Mouse (Mus musculus) lung, postnatal 10 days (tissue): ENCODE results near the gene Zfp820.

Experiments
- DNase-seq: peaks from one replicate; pipeline ENCODE4 v3.0.0; 2021

Gene Zfp820

DNA sequence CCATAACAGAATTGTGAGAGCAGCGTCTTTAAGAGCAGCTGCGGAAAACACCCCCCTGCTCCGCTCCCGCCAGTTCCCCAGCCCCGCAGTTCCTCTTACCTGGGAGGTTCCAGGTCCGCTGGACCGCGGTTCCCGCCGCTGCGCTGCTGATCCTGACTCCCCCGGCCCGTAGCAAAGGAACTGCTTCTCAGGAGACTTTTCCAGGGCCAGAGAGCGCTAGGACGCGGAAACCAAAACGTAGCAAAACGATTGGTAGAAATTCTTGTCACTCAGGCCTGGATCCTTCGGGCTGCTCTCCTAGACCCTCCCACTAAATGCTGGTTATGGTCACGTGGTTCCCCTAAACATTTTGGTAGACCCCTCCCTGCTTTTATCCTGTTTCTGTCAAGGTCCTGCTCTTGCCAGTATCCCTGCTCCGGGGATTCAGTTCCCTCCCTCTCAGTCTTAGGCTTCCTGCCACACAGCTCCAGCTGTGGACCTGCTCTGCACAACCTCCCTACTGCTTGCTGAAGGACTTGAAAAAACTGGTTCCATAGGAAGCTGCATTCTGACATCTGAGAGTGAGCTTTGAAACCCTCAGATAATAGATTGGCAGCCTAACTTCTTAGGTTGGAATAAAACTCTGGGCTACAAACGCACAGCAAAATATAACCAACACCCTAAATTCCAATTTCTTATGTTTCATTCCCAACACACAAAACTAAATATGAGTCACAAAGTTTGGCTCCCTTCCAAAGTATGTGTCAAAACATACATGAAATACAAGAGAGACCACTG is at the start of gene Zfp820:
TSS of gene Zfp820 (minus strand) at position 228 of the 777 bp plus-strand sequence.
- DNase-seq = peak; percentile 81

DNA sequence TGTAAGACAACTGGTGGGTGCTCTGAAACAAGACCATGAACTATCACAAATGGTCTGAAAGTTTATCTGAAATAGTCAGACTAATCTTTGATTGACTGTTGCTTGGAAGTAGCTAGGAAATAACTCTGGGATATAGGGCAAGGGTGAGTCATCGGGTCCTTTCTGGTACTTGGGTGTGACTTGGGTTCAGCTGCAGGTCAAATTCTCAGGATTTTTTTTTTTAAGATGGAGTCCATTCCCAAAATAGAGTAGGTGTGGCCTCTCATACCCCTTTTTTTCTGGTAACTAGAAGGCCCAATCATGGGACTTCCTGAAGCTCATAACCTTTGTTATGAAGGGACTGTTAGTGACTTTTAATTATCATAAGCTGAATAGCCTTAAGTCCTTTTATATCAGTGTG is 25.7 kb upstream of the Zfp820 start:
- no peak for DNase-seq

DNA sequence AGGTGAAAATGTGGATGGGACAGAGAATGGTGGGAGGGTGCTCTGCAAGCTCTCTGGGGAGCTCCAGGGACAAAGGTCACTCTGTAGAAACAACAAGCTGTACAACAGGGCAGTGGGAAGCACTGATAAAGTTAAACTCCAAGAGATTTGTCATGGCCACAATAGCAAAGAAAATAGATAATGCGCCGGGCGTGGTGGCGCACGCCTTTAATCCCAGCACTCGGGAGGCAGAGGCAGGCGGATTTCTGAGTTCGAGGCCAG is 680 bp upstream of the Zfp820 start:
- peak; percentile 3 for DNase-seq

GRCm38 (mm10) chr17:21838510-21838909 is 7.1 kb downstream of the Zfp820 start:
- no peak for DNase-seq

DNA sequence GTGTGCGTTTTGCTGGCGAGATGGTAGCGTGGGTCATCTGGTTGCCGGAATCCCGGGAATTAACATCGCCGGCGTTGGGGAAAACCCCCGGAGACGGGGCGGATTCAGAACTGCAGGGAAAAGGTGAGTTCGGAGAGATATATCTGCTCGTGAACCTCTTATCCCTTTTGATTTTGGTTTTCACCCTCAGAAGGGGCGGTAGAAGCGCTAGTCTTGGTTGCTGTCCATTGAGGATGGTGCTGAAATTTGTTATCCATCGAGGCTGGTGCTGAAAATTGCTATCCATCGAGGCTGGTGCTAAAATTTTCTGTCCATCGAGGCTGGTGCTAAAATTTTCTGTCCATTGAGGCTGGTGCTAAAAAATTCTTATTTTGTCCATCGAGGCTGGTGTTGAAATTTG is 44.2 kb downstream of the Zfp820 start:
- peak; percentile 8 for DNase-seq

GRCm38 (mm10) chr17:21792256-21792655 is 53.3 kb downstream of the Zfp820 start:
- no peak for DNase-seq

GRCm38 (mm10) chr17:21770336-21770735 is 75.2 kb downstream of the Zfp820 start:
- DNase-seq = no peak
